Mouse (Mus musculus) intestine, postnatal 0 days (tissue): ENCODE results near the gene Mycbp. TPM values are rescaled to one million over a fixed set of nuclear protein-coding genes. Genes with fewer than 3 reads are reported as not detected.
A peak's percentile ranks its signal among the peaks of the same experiment; 100 is the strongest.

ENCODE experiments used
- ATAC-seq: fragments of 200-750 bp; cut with Nextera tagmentation; 2 replicates; pipeline ENCODE4 v1.8.0; 2017; ENCODE audit warnings: mild to moderate bottlenecking, moderate TSS enrichment, moderate library complexity
- H3K27ac ChIP-seq: fragments of 300-500 bp; sonication (generic); 2 replicates; pipeline ENCODE4 v1.5.1; 2014; ENCODE audit warnings: mild to moderate bottlenecking, low read depth, low read length, moderate library complexity
- H3K27me3 ChIP-seq: fragments of 300-500 bp; sonication (generic); replicated peaks from 2 replicates; pipeline ENCODE4 v1.6.1; 2014; ENCODE audit warnings: low read length, mixed read lengths; ENCODE audit not compliant: control insufficient read depth, insufficient read depth
- H3K36me3 ChIP-seq: fragments of 300-500 bp; sonication (generic); 2 replicates; pipeline ENCODE4 v1.6.1; 2014; ENCODE audit warnings: mild to moderate bottlenecking, moderate library complexity; ENCODE audit not compliant: control insufficient read depth, insufficient read depth
- H3K4me1 ChIP-seq: fragments of 300-500 bp; sonication (generic); replicated peaks from 2 replicates; pipeline ENCODE4 v1.6.1; 2014; ENCODE audit warnings: antibody characterized with exemption, low read length, mixed read lengths; ENCODE audit not compliant: control insufficient read depth, insufficient read depth
- H3K4me2 ChIP-seq: fragments of 300-500 bp; sonication (generic); replicated peaks from 2 replicates; pipeline ENCODE4 v1.6.1; 2014; ENCODE audit warnings: low read depth, mild to moderate bottlenecking, moderate library complexity
- H3K4me3 ChIP-seq: fragments of 300-500 bp; sonication (generic); 2 replicates; pipeline ENCODE4 v1.5.1; 2014; ENCODE audit warnings: low read depth, low read length
- H3K9ac ChIP-seq: fragments of 300-500 bp; sonication (generic); 2 replicates; pipeline ENCODE4 v1.6.1; 2014; ENCODE audit warnings: mild to moderate bottlenecking, low read depth, low read length
- H3K9me3 ChIP-seq: fragments of 300-500 bp; sonication (generic); 2 replicates; pipeline ENCODE4 v1.6.1; 2016; ENCODE audit warnings: mixed run types; ENCODE audit not compliant: control insufficient read depth
- CTCF ChIP-seq: sonication (generic); IDR thresholded peaks from 2 replicates; pipeline ENCODE4 v1.5.1; 2016; ENCODE audit warnings: low read depth, mild to moderate bottlenecking, control low read depth, antibody characterized with exemption, moderate library complexity
- WGBS: fragments of 180-500 bp; shearing (Covaris S2); extraction: QIAGEN DNeasy Blood & Tissue Kit; methylation state at CpG from one replicate; pipeline ENCODE4 v1.1.7; 2014; 5-methylcytosine and 5-hydroxymethylcytosine counted together
- polyA plus RNA-seq: library from polyadenylated mRNA; unstranded; fragments of >200 nt; fragmentation: Nextera tagmentation; extraction: Ambion mirVana; gene quantifications from 2 replicates; pipeline ENCODE4 v1.2.1, GENCODE M21; 2015

Mycbp gene
- polyA plus RNA-seq, result 81.1 and 82.5 TPM in 2 replicates

GRCm38 (mm10) chr4:123904333-123905125 lies at the start of gene Mycbp:
Gene Mycbp (plus strand): TSS chr4:123904832.
- H3K9me3 ChIP-seq, result no peaks in the 10 kb centered on the region
- peak; percentile 100 for ATAC-seq
- H3K4me3 ChIP-seq, result peak within 1 kb of the TSS; percentile 65
- peak within 1 kb of the TSS; percentile 78 for H3K4me2 ChIP-seq
- H3K4me1 ChIP-seq, result 0 out of 2 replicates have a peak, but pooled peaks cover 6% of the 10 kb centered on the region
- peak within 1 kb of the TSS; percentile 78 for H3K27ac ChIP-seq
- under 1% methylated on average over 48 of the region's 49 CpGs for WGBS
- no peaks in the 10 kb centered on the region for H3K27me3 ChIP-seq
- H3K9ac ChIP-seq, result peak within 1 kb of the TSS; percentile 70
- H3K36me3 ChIP-seq, result peaks cover 7% of the 10 kb centered on the region; the same call in 1 of the 2 replicates
- no peak for TF ChIP-seq CTCF

DNA sequence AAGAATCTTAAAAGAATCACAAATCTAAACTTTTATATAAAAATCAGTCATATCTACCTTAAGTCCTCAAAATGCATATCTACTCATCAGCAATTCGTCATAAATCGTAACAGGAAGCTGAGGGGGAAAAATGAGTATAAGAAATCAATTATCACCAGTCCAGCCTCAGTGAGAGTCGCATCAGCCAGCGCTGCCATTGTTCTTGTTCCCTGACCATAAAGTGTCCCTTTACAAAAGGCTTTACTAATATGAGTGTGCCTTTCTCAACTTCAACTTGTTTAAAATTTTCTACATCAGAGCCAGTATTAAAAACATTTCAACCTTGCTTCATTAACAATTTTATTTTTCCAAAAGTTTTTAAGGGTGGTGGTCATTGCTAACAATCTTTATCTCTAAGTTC lies 47.7 kb upstream of the Mycbp start:
- Histone ChIP-seq H3K4me2 (no peak overlapping the region), H3K36me3 (no peaks in the 10 kb centered on the region), H3K27me3 (no peaks in the 10 kb centered on the region), H3K9ac (no peak overlapping the region), H3K4me1 (no peaks in the 10 kb centered on the region), H3K9me3 (no peaks in the 10 kb centered on the region), H3K4me3 (no peak overlapping the region), H3K27ac (no peak overlapping the region)
- ATAC-seq, result no peak
- no peak for TF ChIP-seq CTCF
- WGBS, result 64% methylated on average over 4 of the region's 4 CpGs

- Histone ChIP-seq H3K4me2 (no peak overlapping the region), H3K27ac (no peak overlapping the region), H3K4me3 (no peak overlapping the region), H3K9me3 (no peaks in the 10 kb centered on the region), H3K27me3 (no peaks in the 10 kb centered on the region), H3K4me1 (no peaks in the 10 kb centered on the region), H3K9ac (no peak overlapping the region), H3K36me3 (no peaks in the 10 kb centered on the region)
- TF ChIP-seq CTCF, result no peak
- ATAC-seq, result no peak
- 89% methylated on average over 7 of the region's 7 CpGs for WGBS
Observed at GRCm38 (mm10) chr4:123858090-123858489, 46.5 kb upstream of the Mycbp start.

DNA sequence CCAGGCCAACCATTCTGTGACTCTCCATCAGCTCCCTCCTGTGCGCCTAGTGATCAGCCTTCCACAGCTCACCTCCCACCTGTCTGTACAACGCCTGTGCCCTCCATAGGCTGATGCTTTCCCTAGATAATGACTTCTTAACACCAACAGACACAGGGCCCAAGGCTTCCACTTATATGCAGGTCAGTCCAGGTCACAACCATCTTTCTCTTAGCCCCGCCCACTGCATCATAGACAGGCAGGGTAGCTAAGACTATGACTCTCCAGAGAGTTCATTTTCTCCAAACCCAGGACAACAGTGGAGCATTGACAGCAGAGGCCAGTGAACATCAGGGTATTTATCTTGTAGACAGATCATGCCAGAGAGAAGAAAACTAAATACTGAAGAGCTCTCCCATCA lies 45.3 kb upstream of the Mycbp start, which contains the start of gene 4933427I04Rik:
Gene 4933427I04Rik, plus strand, starts transcription at position 301 of the 400 bp plus-strand sequence.
- Histone ChIP-seq H3K36me3 (no peaks in the 10 kb centered on the region), H3K27ac (no peak within 1 kb of the TSS), H3K27me3 (no peaks in the 10 kb centered on the region), H3K4me1 (no peaks in the 10 kb centered on the region), H3K4me2 (no peak within 1 kb of the TSS), H3K4me3 (no peak within 1 kb of the TSS), H3K9me3 (no peaks in the 10 kb centered on the region), H3K9ac (no peak within 1 kb of the TSS)
- WGBS, result 77% methylated on average over 3 of the region's 3 CpGs
- no peak for ATAC-seq
- no peak for TF ChIP-seq CTCF

DNA sequence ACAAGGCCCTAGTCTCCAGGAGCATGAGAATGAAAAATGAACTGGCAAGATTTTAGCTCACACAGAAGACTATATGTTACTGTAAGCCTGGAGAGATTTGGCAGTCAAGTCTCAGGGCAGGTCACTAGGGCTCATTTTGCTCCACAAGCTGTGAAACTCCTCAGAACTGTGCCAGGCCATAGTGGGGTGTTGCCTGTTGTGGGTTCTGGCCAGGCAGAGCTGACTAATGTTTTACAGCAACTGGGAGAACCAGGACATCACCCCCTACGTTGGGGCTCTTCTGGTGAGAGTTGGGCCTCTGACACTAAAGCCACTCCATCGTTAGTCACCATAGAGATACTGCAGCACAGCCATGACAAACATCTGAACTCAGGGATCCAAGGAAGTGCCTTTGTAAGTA lies 44.8 kb upstream of the Mycbp start:
- ATAC-seq, result no peak

GRCm38 (mm10) chr4:123860621-123861020 lies 44.0 kb upstream of the Mycbp start:
- no peaks in the 10 kb centered on the region for H3K4me1 ChIP-seq
- H3K9me3 ChIP-seq, result no peaks in the 10 kb centered on the region
- H3K27me3 ChIP-seq, result no peaks in the 10 kb centered on the region
- WGBS, result 78% methylated on average over 5 of the region's 5 CpGs
- H3K27ac ChIP-seq, result no peak overlapping the region
- H3K36me3 ChIP-seq, result no peaks in the 10 kb centered on the region
- no peak overlapping the region for H3K4me3 ChIP-seq
- H3K4me2 ChIP-seq, result no peak overlapping the region
- no peak for ATAC-seq
- TF ChIP-seq CTCF, result no peak
- no peak overlapping the region for H3K9ac ChIP-seq

More for the DNA sequence above, 44.8 kb upstream of the Mycbp start:
- TF ChIP-seq CTCF, result no peak
- no peaks in the 10 kb centered on the region for H3K4me1 ChIP-seq
- H3K36me3 ChIP-seq, result no peaks in the 10 kb centered on the region
- no peak overlapping the region for H3K4me3 ChIP-seq
- H3K4me2 ChIP-seq, result no peak overlapping the region
- H3K27ac ChIP-seq, result no peak overlapping the region
- no peaks in the 10 kb centered on the region for H3K27me3 ChIP-seq
- WGBS, result 41% methylated on average over 2 of the region's 2 CpGs
- H3K9ac ChIP-seq, result no peak overlapping the region
- H3K9me3 ChIP-seq, result no peaks in the 10 kb centered on the region
